In genomic region chr11:82589761-82590160, GRCm38 (mm10) we compare ENCODE assay signal across 21 mouse cellular contexts.
DNase-seq lines count a peak whose midpoint lies in the region; ATAC-seq lines count a peak whose summit lies in the region.
"Had no signal": no experiment of that assay in that cellular context is flagged by ENCODE, and none has a peak within 500 bp of the region (broad histone marks: within the 10 kb centered on the region; RNA-seq: fewer than 3 reads in every experiment).

No protein-coding gene starts in this region.

- H3K4me1 ChIP-seq in kidney, embryonic 14.5 days (ENCODE audit: control insufficient read depth, insufficient read depth, low read length), result no peaks in the 10 kb centered on the region
- H3K4me1 ChIP-seq: embryonic facial prominence, embryonic 13.5 days; heart, embryonic 10.5 days; hindbrain, embryonic 12.5 days had no signal

- no peak for ATAC-seq in kidney, embryonic 14.5 days (ENCODE audit: low FRiP score, low TSS enrichment)
- ATAC-seq: activated CD4-positive, CD25-positive, alpha-beta regulatory T cell, adult 4 months; forebrain, embryonic 14.5 days; Patski had no signal

- no peaks in the 10 kb centered on the region for H3K27me3 ChIP-seq in kidney, embryonic 14.5 days (ENCODE audit: control insufficient read depth, insufficient read depth, low read length)
- H3K27me3 ChIP-seq: embryonic facial prominence, embryonic 13.5 days; hindbrain, embryonic 12.5 days had no signal

- H3K4me3 ChIP-seq in kidney, embryonic 14.5 days (ENCODE audit: low read length), result no peak overlapping the region
- H3K4me3 ChIP-seq: embryonic facial prominence, embryonic 13.5 days; heart, embryonic 10.5 days; hindbrain, embryonic 12.5 days had no signal

- H3K36me3 ChIP-seq in kidney, embryonic 14.5 days (ENCODE audit: control insufficient read depth, insufficient read depth, low read length), result no peaks in the 10 kb centered on the region
- H3K36me3 ChIP-seq: embryonic facial prominence, embryonic 13.5 days; heart, embryonic 10.5 days; hindbrain, embryonic 12.5 days had no signal

- peak; percentile 42 to 51 for DNase-seq in right cerebral cortex, postnatal 10 days (ENCODE audit: low spot score in 2 of 2)
- no peak for DNase-seq in right cerebral cortex, postnatal 25 days
- DNase-seq in layer of hippocampus, adult 18-20 months (ENCODE audit: low spot score in 2 of 2), result peak; percentile 56 to 88
- peak; percentile 81 for DNase-seq in layer of hippocampus, adult 9-11 months
- peak; percentile 69 to 70 for DNase-seq in layer of hippocampus, postnatal 36 days
- no peak for DNase-seq in thymus, postnatal 14 days
- DNase-seq: adrenal gland, postnatal 14 days; cerebellum, adult 18-20 months; cerebellum, adult 9-11 months; cerebellum, postnatal 36 days; gastrocnemius, postnatal 10 days; heart, adult 18-20 months; heart, postnatal 10 days; heart, postnatal 4 days had no signal

- no peak overlapping the region for H3K27ac ChIP-seq in kidney, embryonic 14.5 days (ENCODE audit: low read depth, low read length)
- H3K27ac ChIP-seq: embryonic facial prominence, embryonic 13.5 days; heart, embryonic 10.5 days; hindbrain, embryonic 12.5 days had no signal

- no peaks in the 10 kb centered on the region for H3K9me3 ChIP-seq in kidney, embryonic 14.5 days (ENCODE audit: control insufficient read depth, low read length)
- H3K9me3 ChIP-seq: embryonic facial prominence, embryonic 13.5 days; heart, embryonic 10.5 days; hindbrain, embryonic 12.5 days had no signal

- 100% methylated on average over 2 of the region's 2 CpGs for WGBS in kidney, embryonic 14.5 days

- no peak overlapping the region for H3K9ac ChIP-seq in kidney, embryonic 14.5 days (ENCODE audit: low read depth, low read length)
- H3K9ac ChIP-seq: embryonic facial prominence, embryonic 13.5 days; hindbrain, embryonic 12.5 days had no signal

- no peak overlapping the region for H3K4me2 ChIP-seq in kidney, embryonic 14.5 days (replicated peaks; ENCODE audit: low read depth, low read length)
- H3K4me2 ChIP-seq: embryonic facial prominence, embryonic 13.5 days; hindbrain, embryonic 12.5 days had no signal

Comparison
In these comparisons a context has a peak if more than half of its experiments do, and no peak if none do; other contexts are left out.
1. DNase-seq: peak in right cerebral cortex, postnatal 10 days (2 of 2), layer of hippocampus, adult 18-20 months (2 of 2), layer of hippocampus, adult 9-11 months (single experiment) and layer of hippocampus, postnatal 36 days (2 of 2); none in right cerebral cortex, postnatal 25 days (single experiment) and thymus, postnatal 14 days (single experiment).